Mouse (Mus musculus): ENCODE results near the gene Arhgap10.

- TF ChIP-seq CTCF (IDR thresholded peaks at IDR 0.05; ENCODE audit: extremely low read depth, insufficient read depth, low read length) (peak; percentile 38), POLR2A (IDR thresholded peaks at IDR 0.05; ENCODE audit: extremely low read depth, insufficient read depth, low read length) (no peak)
Observed at GRCm38 (mm10) chr8:77379300-77379699, 138.5 kb downstream of the Arhgap10 start.
